Mouse (Mus musculus): ENCODE results near the gene Akr1b8.

- TF ChIP-seq EP300 (IDR thresholded peaks at IDR 0.05; ENCODE audit: insufficient read depth, low read depth, low read length) (no peak), POLR2A (IDR thresholded peaks at IDR 0.05; ENCODE audit: insufficient read depth, low read depth, low read length) (no peak)
Measured at GRCm38 (mm10) chr6:34344935-34345334, 9.0 kb upstream of the Akr1b8 start.

Measured in heart, adult 2 months (tissue).